Mouse (Mus musculus) thymus, adult 2 months (tissue): ENCODE data around the gene Iqcj. TPM values are rescaled to one million over a fixed set of nuclear protein-coding genes. Genes with fewer than 3 reads are reported as not detected.

Source experiments
- DNase-seq: peaks from one replicate; pipeline ENCODE4 v3.0.0; 2021
- H3K27ac ChIP-seq: fragments of 200-500 bp; 2 replicates; pipeline ENCODE4 v1.5.1; 2012; ENCODE audit warnings: low read length, control low read depth; ENCODE audit not compliant: control insufficient read depth, insufficient read depth
- H3K27me3 ChIP-seq: fragments of 200-500 bp; 2 replicates; pipeline ENCODE4 v1.6.1; 2012; ENCODE audit warnings: mild to moderate bottlenecking, low read length, moderate library complexity, mixed read lengths; ENCODE audit not compliant: control insufficient read depth, insufficient read depth
- H3K36me3 ChIP-seq: fragments of 200-500 bp; 2 replicates; pipeline ENCODE4 v1.6.1; 2012; ENCODE audit warnings: mild to moderate bottlenecking, low read length, moderate library complexity; ENCODE audit not compliant: control insufficient read depth, insufficient read depth
- H3K4me1 ChIP-seq: fragments of 200-500 bp; replicated peaks from 2 replicates; pipeline ENCODE4 v1.6.1; 2012; ENCODE audit warnings: low read length; ENCODE audit not compliant: control insufficient read depth, insufficient read depth
- H3K4me3 ChIP-seq: fragments of 200-500 bp; 2 replicates; pipeline ENCODE4 v1.5.1; 2012; ENCODE audit warnings: mild to moderate bottlenecking, low read length, control low read depth, moderate library complexity; ENCODE audit not compliant: control insufficient read depth, insufficient read depth
- CTCF ChIP-seq: fragments of 200-500 bp; IDR thresholded peaks from 2 replicates; pipeline ENCODE4 v1.5.1; 2012; ENCODE audit warnings: mild to moderate bottlenecking, control low read depth, low read length, moderate library complexity, borderline replicate concordance; ENCODE audit not compliant: control insufficient read depth, poor library complexity, insufficient read depth; ENCODE audit errors: extremely low read depth
- POLR2A ChIP-seq: fragments of 200-500 bp; IDR thresholded peaks from 2 replicates; pipeline ENCODE4 v1.6.1; 2012; ENCODE audit warnings: mild to moderate bottlenecking, low read length, control low read depth, moderate library complexity; ENCODE audit not compliant: control insufficient read depth, poor library complexity, insufficient read depth; ENCODE audit errors: extremely low read depth
- WGBS: fragments of 180-500 bp; shearing (Covaris S2); methylation state at CpG from one replicate; pipeline ENCODE4 v1.1.7; 2018; 5-methylcytosine and 5-hydroxymethylcytosine counted together
- polyA plus RNA-seq: library from polyadenylated mRNA; depleted of rRNA; stranded (reverse); fragments of >200 nt; gene quantifications from 2 replicates; pipeline ENCODE4 v1.2.3, GENCODE M21; 2012

Iqcj gene
- polyA plus RNA-seq, 1 experiment: 0.05 TPM

GRCm38 (mm10) chr3:67952517-67952940, 60.5 kb downstream of the Iqcj start:
- no peak overlapping the region for H3K27ac ChIP-seq
- no peaks in the 10 kb centered on the region for H3K36me3 ChIP-seq
- DNase-seq: no peak
- TF ChIP-seq CTCF (no peak), POLR2A (no peak)
- H3K4me3 ChIP-seq: no peak overlapping the region
- WGBS: 78% methylated on average over 5 of the region's 5 CpGs
- H3K4me1 ChIP-seq: no peaks in the 10 kb centered on the region
- no peaks in the 10 kb centered on the region for H3K27me3 ChIP-seq

GRCm38 (mm10) chr3:67954459-67955065, 62.5 kb downstream of the Iqcj start:
- H3K36me3 ChIP-seq: no peaks in the 10 kb centered on the region
- WGBS: 48% methylated on average over 5 of the region's 5 CpGs
- H3K4me1 ChIP-seq: no peaks in the 10 kb centered on the region
- H3K27ac ChIP-seq: no peak overlapping the region
- TF ChIP-seq POLR2A: no peak
- TF ChIP-seq CTCF: no peak
- no peaks in the 10 kb centered on the region for H3K27me3 ChIP-seq
- no peak overlapping the region for H3K4me3 ChIP-seq
- DNase-seq: no peak

GRCm38 (mm10) chr3:67959672-67960071, 67.7 kb downstream of the Iqcj start:
- Histone ChIP-seq H3K27ac (no peak overlapping the region), H3K27me3 (no peaks in the 10 kb centered on the region), H3K4me1 (no peaks in the 10 kb centered on the region), H3K36me3 (no peaks in the 10 kb centered on the region), H3K4me3 (no peak overlapping the region)
- no peak for TF ChIP-seq POLR2A
- no peak for TF ChIP-seq CTCF
- WGBS: 89% methylated on average over 7 of the region's 7 CpGs
- DNase-seq: no peak

GRCm38 (mm10) chr3:67960133-67960532, 68.1 kb downstream of the Iqcj start:
- 66% methylated on average over 3 of the region's 3 CpGs for WGBS
- H3K27me3 ChIP-seq: no peaks in the 10 kb centered on the region
- H3K27ac ChIP-seq: no peak overlapping the region
- H3K36me3 ChIP-seq: no peaks in the 10 kb centered on the region
- DNase-seq: no peak
- no peaks in the 10 kb centered on the region for H3K4me1 ChIP-seq
- TF ChIP-seq POLR2A (no peak), CTCF (no peak)
- H3K4me3 ChIP-seq: no peak overlapping the region

GRCm38 (mm10) chr3:67960727-67961126, 68.7 kb downstream of the Iqcj start:
- Histone ChIP-seq H3K4me3 (no peak overlapping the region), H3K27ac (no peak overlapping the region), H3K27me3 (no peaks in the 10 kb centered on the region), H3K4me1 (no peaks in the 10 kb centered on the region), H3K36me3 (no peaks in the 10 kb centered on the region)
- TF ChIP-seq CTCF: no peak
- no peak for TF ChIP-seq POLR2A
- DNase-seq: no peak

- 90% methylated on average over 6 of the region's 6 CpGs for WGBS
- Histone ChIP-seq H3K4me3 (no peak overlapping the region), H3K36me3 (no peaks in the 10 kb centered on the region), H3K27me3 (no peaks in the 10 kb centered on the region), H3K4me1 (no peaks in the 10 kb centered on the region), H3K27ac (no peak overlapping the region)
- TF ChIP-seq CTCF: no peak
- TF ChIP-seq POLR2A: no peak
- DNase-seq: no peak
These were observed 70.1 kb downstream of the Iqcj start for GRCm38 (mm10) chr3:67961934-67962639.

- no peak overlapping the region for H3K27ac ChIP-seq
- H3K27me3 ChIP-seq: no peaks in the 10 kb centered on the region
- DNase-seq: no peak
- no peak for TF ChIP-seq POLR2A
- no peak for TF ChIP-seq CTCF
- H3K4me1 ChIP-seq: no peaks in the 10 kb centered on the region
- no peaks in the 10 kb centered on the region for H3K36me3 ChIP-seq
- WGBS: 96% methylated on average over 2 of the region's 2 CpGs
- no peak overlapping the region for H3K4me3 ChIP-seq
These were observed 82.4 kb downstream of the Iqcj start for GRCm38 (mm10) chr3:67974340-67974998.
